ENCODE assay signal across 11 mouse cellular contexts in genomic region chr7:112208323-112209167, GRCm38 (mm10). TPM values are rescaled to one million over a fixed set of nuclear protein-coding genes. Genes with fewer than 3 reads are reported as not detected.
DNase-seq lines count a peak whose midpoint lies in the region; ATAC-seq and TF ChIP-seq lines count a peak whose summit lies in the region.
"Had no signal": no experiment of that assay in that cellular context is flagged by ENCODE, and none has a peak within 500 bp of the region (broad histone marks: within the 10 kb centered on the region; RNA-seq: fewer than 3 reads in every experiment).

No protein-coding gene starts in this region.

- no peak for TF ChIP-seq CTCF in heart, adult 2 months (IDR thresholded peaks at IDR 0.05)
- no peak for TF ChIP-seq CTCF in small intestine, adult 2 months (IDR thresholded peaks at IDR 0.05; ENCODE audit: extremely low read depth, insufficient read length, insufficient replicate concordance, low read depth, low read length)

- peaks cover 23% of the 10 kb centered on the region for H3K4me1 ChIP-seq in heart, adult 2 months (ENCODE audit: control insufficient read depth, insufficient read depth, low read length)
- peaks cover 34% of the 10 kb centered on the region for H3K4me1 ChIP-seq in intestine, embryonic 16.5 days (ENCODE audit: control insufficient read depth, insufficient read depth, low read length)
- H3K4me1 ChIP-seq in small intestine, adult 2 months (ENCODE audit: control insufficient read depth, insufficient read depth, insufficient read length, low read length): peaks cover 40% of the 10 kb centered on the region

- WGBS in heart, adult 2 months: 51% methylated on average over 10 of the region's 10 CpGs
- 43% methylated on average over 10 of the region's 10 CpGs for WGBS in intestine, embryonic 16.5 days
- WGBS in small intestine, adult 2 months: 31% methylated on average over 10 of the region's 10 CpGs

- H3K4me3 ChIP-seq in heart, adult 2 months: no peak overlapping the region
- H3K4me3 ChIP-seq in intestine, embryonic 16.5 days (ENCODE audit: low read length): no peak overlapping the region
- no peak overlapping the region for H3K4me3 ChIP-seq in small intestine, adult 2 months (ENCODE audit: low read depth, low read length)
- H3K4me3 ChIP-seq: limb, embryonic 15.5 days had no signal

- ATAC-seq in intestine, embryonic 16.5 days: peak; percentile 83
- ATAC-seq: forebrain, embryonic 16.5 days had no signal

- no peaks in the 10 kb centered on the region for H3K79me2 ChIP-seq in heart, adult 2 months (replicated peaks; ENCODE audit: control insufficient read depth, insufficient read depth, low read length)

- no peak for TF ChIP-seq EP300 in heart, adult 2 months (IDR thresholded peaks at IDR 0.05; ENCODE audit: insufficient read depth, low read depth, low read length)

- no peaks in the 10 kb centered on the region for H3K27me3 ChIP-seq in heart, adult 2 months (ENCODE audit: control insufficient read depth, insufficient read depth, low read length)
- H3K27me3 ChIP-seq in intestine, embryonic 16.5 days (replicated peaks; ENCODE audit: control insufficient read depth, insufficient read depth, low read length): no peaks in the 10 kb centered on the region
- H3K27me3 ChIP-seq in small intestine, adult 2 months (ENCODE audit: control insufficient read depth, insufficient read depth, low read length): no peaks in the 10 kb centered on the region
- H3K27me3 ChIP-seq: limb, embryonic 15.5 days had no signal

- peak overlapping the region; percentile 78 for H3K27ac ChIP-seq in heart, adult 2 months
- H3K27ac ChIP-seq in intestine, embryonic 16.5 days (ENCODE audit: low read length): peak overlapping the region; percentile 84
- peak overlapping the region; percentile 52 for H3K27ac ChIP-seq in small intestine, adult 2 months (ENCODE audit: insufficient read depth, low read depth, low read length)
- H3K27ac ChIP-seq: limb, embryonic 15.5 days had no signal

- no peak for TF ChIP-seq POLR2A in heart, adult 2 months (IDR thresholded peaks at IDR 0.05; ENCODE audit: insufficient read depth, low read depth, low read length)
- no peak; the same call in 1 of the 2 replicates for TF ChIP-seq POLR2A in small intestine, adult 2 months (IDR thresholded peaks at IDR 0.05; ENCODE audit: low read depth, low read length)

- H3K9ac ChIP-seq in heart, adult 2 months (ENCODE audit: low read depth, low read length): no peak overlapping the region
- peak overlapping the region; percentile 34; the same call in 1 of the 2 replicates for H3K9ac ChIP-seq in intestine, embryonic 16.5 days (ENCODE audit: low read depth, low read length)
- H3K9ac ChIP-seq: limb, embryonic 15.5 days had no signal

- no peaks in the 10 kb centered on the region for H3K9me3 ChIP-seq in intestine, embryonic 16.5 days (ENCODE audit: control insufficient read depth, low read length)
- H3K9me3 ChIP-seq: limb, embryonic 15.5 days had no signal

- peak in 1 of 2 experiments; percentile 32 for DNase-seq in heart, adult 2 months
- no peak for DNase-seq in heart, adult 11 months
- DNase-seq in CD4-positive, CD25-positive, alpha-beta regulatory T cell, adult 2 months (ENCODE audit: low read depth, low spot score): peak; percentile 56
- no peak for DNase-seq in frontal cortex, postnatal 36 days (ENCODE audit: low spot score in 2 of 2)
- no peak for DNase-seq in lung, postnatal 25 days (ENCODE audit: low spot score)
- DNase-seq in right cerebral cortex, postnatal 36 days (ENCODE audit: low spot score in 2 of 2): no peak
- DNase-seq: embryo, embryonic 11 days had no signal

- peak overlapping the region; percentile 32 for H3K4me2 ChIP-seq in intestine, embryonic 16.5 days (ENCODE audit: low read depth, low read length)
- H3K4me2 ChIP-seq: limb, embryonic 15.5 days had no signal

- no peaks in the 10 kb centered on the region; the same call in 1 of the 2 replicates for H3K36me3 ChIP-seq in heart, adult 2 months (ENCODE audit: control insufficient read depth, insufficient read depth, low read length)
- no peaks in the 10 kb centered on the region for H3K36me3 ChIP-seq in intestine, embryonic 16.5 days (ENCODE audit: control insufficient read depth, insufficient read depth, low read length)
- no peaks in the 10 kb centered on the region for H3K36me3 ChIP-seq in small intestine, adult 2 months (ENCODE audit: control insufficient read depth, insufficient read depth, low read length)
- H3K36me3 ChIP-seq: limb, embryonic 15.5 days had no signal

- intact Hi-C loops in heart, adult 2 months (cut with DNase I): no loop called here

RNA-seq across cellular contexts. Expression of gene Mical2, which starts 17.1 kb away (rescaled TPM):
- 10 to 100 TPM; 87.7 to 89.1 TPM for total RNA-seq in heart, adult 2 months (2021)
- polyA plus RNA-seq in heart, adult 2 months (2012; rRNA removed): 44.8 and 53.7 TPM in 2 replicates
- 18.3 and 19.0 TPM in 2 replicates for polyA plus RNA-seq in intestine, embryonic 16.5 days (2015; fragmentation: Nextera tagmentation; extraction: Ambion mirVana)
- polyA plus RNA-seq in small intestine, adult 2 months (2012; rRNA removed): 13.0 and 20.7 TPM in 2 replicates

RNA-seq across cellular contexts. Expression of gene Dkk3, which starts 49.7 kb away (rescaled TPM):
- total RNA-seq in heart, adult 2 months (2021): 10 to 100 TPM; 45.1 to 45.7 TPM
- polyA plus RNA-seq in heart, adult 2 months (2012; rRNA removed): 48.3 and 52.1 TPM in 2 replicates
- polyA plus RNA-seq in intestine, embryonic 16.5 days (2015; fragmentation: Nextera tagmentation; extraction: Ambion mirVana): 26.1 and 26.7 TPM in 2 replicates
- polyA plus RNA-seq in small intestine, adult 2 months (2012; rRNA removed): 6.0 and 9.6 TPM in 2 replicates
